Mouse (Mus musculus) liver, postnatal 0 days (tissue): ENCODE measurements around the gene Plekhm3.

Source experiments
- CTCF ChIP-seq: sonication (generic); IDR thresholded peaks from 2 replicates; pipeline ENCODE4 v1.5.1; 2016; ENCODE audit warnings: antibody characterized with exemption, low read depth
- EP300 ChIP-seq: IDR thresholded peaks from 2 replicates; pipeline ENCODE4 v1.6.1; 2016; ENCODE audit warnings: antibody characterized with exemption, low read depth, mild to moderate bottlenecking

DNA sequence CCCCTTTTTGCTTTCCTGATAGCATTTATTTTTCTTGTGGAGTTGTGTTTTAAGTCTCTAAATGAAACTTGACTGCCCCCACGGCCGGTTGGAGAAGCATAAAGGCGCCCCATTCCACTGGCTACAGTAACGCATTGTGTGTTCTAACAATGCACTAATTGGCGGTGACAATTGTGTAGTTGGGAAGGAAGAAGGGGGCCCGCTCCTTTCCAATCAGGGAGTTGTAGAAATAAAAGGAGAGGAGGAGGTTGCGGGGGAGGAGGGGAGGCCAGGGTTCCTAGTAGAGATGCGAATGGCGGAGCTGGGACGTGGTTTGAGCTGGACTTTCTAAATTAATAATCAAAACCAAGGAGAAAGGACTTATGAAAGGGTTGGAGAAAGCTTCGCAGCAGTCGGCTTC, 176.8 kb downstream of the Plekhm3 start:
- TF ChIP-seq CTCF (no peak), EP300 (no peak)
